Mouse (Mus musculus) neural tube, embryonic 13.5 days (tissue): ENCODE results near the gene Znhit1. TPM values are rescaled to one million over a fixed set of nuclear protein-coding genes. Genes with fewer than 3 reads are reported as not detected.

Experiments used
- ATAC-seq: fragments of 200-750 bp; cut with Nextera tagmentation; 2 replicates; pipeline ENCODE4 v1.8.0; 2017; ENCODE audit warnings: low read depth, mild to moderate bottlenecking, moderate TSS enrichment, moderate library complexity
- H3K27ac ChIP-seq: fragments of 300-500 bp; sonication (generic); replicated peaks from 2 replicates; pipeline ENCODE4 v1.5.1; 2015; ENCODE audit warnings: moderate library complexity, mild to moderate bottlenecking, inconsistent platforms
- H3K27me3 ChIP-seq: fragments of 300-500 bp; sonication (generic); 2 replicates; pipeline ENCODE4 v1.6.1; 2015; ENCODE audit warnings: mild to moderate bottlenecking, inconsistent platforms
- H3K36me3 ChIP-seq: fragments of 300-500 bp; sonication (generic); 2 replicates; pipeline ENCODE4 v1.6.1; 2015; ENCODE audit warnings: mild to moderate bottlenecking, inconsistent platforms
- H3K4me1 ChIP-seq: fragments of 300-500 bp; sonication (generic); replicated peaks from 2 replicates; pipeline ENCODE4 v1.6.1; 2015; ENCODE audit warnings: inconsistent platforms
- H3K4me2 ChIP-seq: fragments of 300-500 bp; sonication (generic); 2 replicates; pipeline ENCODE4 v1.6.1; 2015; ENCODE audit warnings: inconsistent platforms, mild to moderate bottlenecking, moderate library complexity
- H3K4me3 ChIP-seq: fragments of 300-500 bp; sonication (generic); 2 replicates; pipeline ENCODE4 v1.5.1; 2015; ENCODE audit warnings: mild to moderate bottlenecking, inconsistent platforms
- H3K9ac ChIP-seq: fragments of 300-500 bp; sonication (generic); 2 replicates; pipeline ENCODE4 v1.6.1; 2015; ENCODE audit warnings: moderate library complexity, mild to moderate bottlenecking, inconsistent platforms
- H3K9me3 ChIP-seq: fragments of 300-500 bp; sonication (generic); 2 replicates; pipeline ENCODE4 v1.6.1; 2016; ENCODE audit warnings: inconsistent platforms
- WGBS: fragments of 180-500 bp; shearing (Covaris S2); methylation state at CpG from one replicate; pipeline ENCODE4 v1.1.7; 2015; 5-methylcytosine and 5-hydroxymethylcytosine counted together
- polyA plus RNA-seq: library from polyadenylated mRNA; unstranded; fragments of >200 nt; fragmentation: Nextera tagmentation; extraction: Ambion mirVana; gene quantifications from 2 replicates; pipeline ENCODE4 v1.2.1, GENCODE M21; 2015

Gene Znhit1
- polyA plus RNA-seq, 1 experiment from 2014 or later: 110 TPM

- peaks cover 42% of the 10 kb centered on the region for H3K36me3 ChIP-seq
- 3% methylated on average over 10 of the region's 10 CpGs for WGBS
- peak; percentile 74 for ATAC-seq
Observed at GRCm38 (mm10) chr5:136962501-136962900, 25.3 kb downstream of the Znhit1 start.

DNA sequence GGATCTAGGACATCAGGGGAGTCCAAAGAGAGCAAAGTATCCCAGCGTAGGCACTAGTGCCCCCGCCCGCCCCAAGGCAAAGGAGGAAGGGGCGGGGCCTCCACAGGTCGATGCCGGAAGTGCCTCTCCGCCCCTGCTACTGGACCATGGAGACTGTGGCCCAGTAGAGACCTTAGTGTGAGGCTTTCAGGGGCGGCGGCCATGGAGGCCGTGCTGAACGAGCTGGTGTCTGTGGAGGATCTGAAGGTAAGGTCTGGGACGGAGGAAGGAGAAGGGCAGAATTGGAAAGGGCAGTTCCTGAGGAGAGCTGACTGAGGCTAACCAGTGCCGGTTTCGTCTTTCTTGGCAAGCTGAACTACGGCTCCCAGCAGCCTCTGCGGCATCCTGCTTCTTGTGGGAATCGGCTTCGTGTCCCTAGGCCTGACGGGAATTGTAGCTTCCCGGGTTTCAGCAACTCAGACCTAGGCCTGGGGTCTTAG is 25.8 kb downstream of the Znhit1 start:
- peak overlapping the region; percentile 62 for H3K4me3 ChIP-seq
- 0% methylated on average over 20 of the region's 20 CpGs for WGBS
- peak; percentile 94 for ATAC-seq

More at GRCm38 (mm10) chr5:136962501-136962900, 25.3 kb downstream of the Znhit1 start:
- Histone ChIP-seq H3K27me3 (no peaks in the 10 kb centered on the region), H3K4me2 (peak overlapping the region; percentile 82), H3K4me3 (peak overlapping the region; percentile 62), H3K4me1 (peaks cover 38% of the 10 kb centered on the region), H3K9ac (peak overlapping the region; percentile 86), H3K9me3 (no peaks in the 10 kb centered on the region), H3K27ac (peak overlapping the region; percentile 93)

DNA sequence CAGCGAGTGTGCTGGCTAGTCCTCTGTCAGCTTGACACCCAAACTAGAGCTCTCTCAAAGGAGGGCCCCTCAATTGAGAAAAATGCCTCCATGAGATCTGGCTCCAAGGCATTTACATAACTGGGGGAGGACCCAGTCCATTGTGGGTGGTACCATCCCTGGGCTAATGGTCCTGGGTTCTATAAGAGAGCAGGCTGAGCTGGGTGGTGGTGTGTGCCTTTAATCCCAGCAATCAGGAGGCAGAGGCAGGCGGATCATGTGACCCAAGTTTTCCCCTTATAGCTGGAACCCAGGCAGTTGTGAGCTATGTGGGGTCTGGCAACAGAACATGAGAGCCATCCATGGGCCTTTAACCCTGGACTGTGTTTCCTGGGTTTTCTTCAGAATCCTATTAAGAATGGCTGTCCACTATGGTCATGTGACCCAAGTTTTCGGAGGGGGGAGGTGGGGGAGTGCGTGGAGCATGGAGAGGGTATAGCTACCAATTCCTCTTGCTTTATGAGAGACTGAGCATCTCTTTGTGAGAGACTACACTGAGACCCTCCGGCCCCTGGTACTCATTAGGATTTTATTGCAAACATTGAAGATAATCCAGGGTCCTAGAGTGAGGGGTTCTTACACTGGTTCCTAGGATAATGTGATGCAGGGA is 26.4 kb downstream of the Znhit1 start:
- Histone ChIP-seq H3K27ac (peak overlapping the region; percentile 93), H3K36me3 (peaks cover 43% of the 10 kb centered on the region), H3K4me1 (peaks cover 36% of the 10 kb centered on the region), H3K9me3 (no peaks in the 10 kb centered on the region), H3K27me3 (no peaks in the 10 kb centered on the region), H3K9ac (peak overlapping the region; percentile 86), H3K4me2 (peak overlapping the region; percentile 82), H3K4me3 (peak overlapping the region; percentile 62)
- WGBS: 22% methylated on average over 5 of the region's 5 CpGs
- no peak; the same call in 1 of the 2 replicates for ATAC-seq

More for the DNA sequence above, 25.8 kb downstream of the Znhit1 start:
- Histone ChIP-seq H3K4me1 (peaks cover 38% of the 10 kb centered on the region), H3K9me3 (no peaks in the 10 kb centered on the region), H3K27me3 (no peaks in the 10 kb centered on the region), H3K9ac (peak overlapping the region; percentile 86), H3K4me2 (peak overlapping the region; percentile 82), H3K27ac (peak overlapping the region; percentile 93), H3K36me3 (peaks cover 45% of the 10 kb centered on the region)

- no peaks in the 10 kb centered on the region for H3K27me3 ChIP-seq
- peaks cover 31% of the 10 kb centered on the region for H3K36me3 ChIP-seq
- H3K27ac ChIP-seq: no peak overlapping the region
- peaks cover 37% of the 10 kb centered on the region for H3K4me1 ChIP-seq
- 92% methylated on average over 6 of the region's 6 CpGs for WGBS
- H3K9ac ChIP-seq: no peak overlapping the region
- H3K9me3 ChIP-seq: no peaks in the 10 kb centered on the region
- no peak overlapping the region for H3K4me3 ChIP-seq
- H3K4me2 ChIP-seq: no peak overlapping the region
- ATAC-seq: no peak
Observed at GRCm38 (mm10) chr5:136960053-136960452, 27.8 kb downstream of the Znhit1 start.

- ATAC-seq: no peak
- Histone ChIP-seq H3K27me3 (no peaks in the 10 kb centered on the region), H3K4me1 (peaks cover 46% of the 10 kb centered on the region), H3K36me3 (peaks cover 21% of the 10 kb centered on the region), H3K27ac (0 out of 2 replicates have a peak overlapping the region, but pooled peaks have one; percentile 23), H3K4me3 (no peak overlapping the region), H3K9ac (no peak overlapping the region), H3K9me3 (no peaks in the 10 kb centered on the region), H3K4me2 (no peak overlapping the region)
- WGBS: 57% methylated on average over 5 of the region's 5 CpGs
Observed at GRCm38 (mm10) chr5:136958991-136959605, 28.7 kb downstream of the Znhit1 start.

DNA sequence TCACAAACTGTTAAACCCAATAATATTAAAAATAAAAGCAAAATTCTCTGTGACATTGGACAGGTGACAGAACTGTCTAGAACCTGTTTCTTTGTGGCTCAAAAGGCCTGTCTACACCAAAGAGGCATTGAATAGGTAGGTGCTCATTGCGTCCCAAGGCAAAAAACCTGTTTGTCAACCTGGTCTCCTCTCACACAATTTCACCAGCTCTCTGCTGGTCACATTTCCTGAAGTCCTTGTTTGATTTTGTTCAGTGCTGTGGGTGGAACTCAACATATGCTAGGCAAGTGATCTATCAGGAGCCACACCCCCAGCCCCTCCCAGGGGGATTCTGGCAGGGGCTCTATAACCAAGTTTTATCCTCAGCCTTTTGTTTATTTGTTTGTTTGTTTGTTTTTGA is 30.6 kb downstream of the Znhit1 start:
- Histone ChIP-seq H3K36me3 (peaks cover 10% of the 10 kb centered on the region; the same call in 1 of the 2 replicates), H3K4me3 (no peak overlapping the region), H3K9me3 (no peaks in the 10 kb centered on the region), H3K9ac (no peak overlapping the region), H3K27me3 (no peaks in the 10 kb centered on the region), H3K4me1 (peaks cover 44% of the 10 kb centered on the region), H3K4me2 (no peak overlapping the region), H3K27ac (no peak overlapping the region)
- ATAC-seq: no peak
- WGBS: 97% methylated on average over 1 of the region's 1 CpGs

- no peak overlapping the region for H3K27ac ChIP-seq
- peaks cover 10% of the 10 kb centered on the region; the same call in 1 of the 2 replicates for H3K36me3 ChIP-seq
- 85% methylated on average over 4 of the region's 4 CpGs for WGBS
- H3K27me3 ChIP-seq: no peaks in the 10 kb centered on the region
- ATAC-seq: no peak
- no peak overlapping the region for H3K4me3 ChIP-seq
- no peak overlapping the region for H3K4me2 ChIP-seq
- no peak overlapping the region for H3K9ac ChIP-seq
- peaks cover 34% of the 10 kb centered on the region for H3K4me1 ChIP-seq
- H3K9me3 ChIP-seq: no peaks in the 10 kb centered on the region
Observed at GRCm38 (mm10) chr5:136955622-136956021, 32.2 kb downstream of the Znhit1 start.

DNA sequence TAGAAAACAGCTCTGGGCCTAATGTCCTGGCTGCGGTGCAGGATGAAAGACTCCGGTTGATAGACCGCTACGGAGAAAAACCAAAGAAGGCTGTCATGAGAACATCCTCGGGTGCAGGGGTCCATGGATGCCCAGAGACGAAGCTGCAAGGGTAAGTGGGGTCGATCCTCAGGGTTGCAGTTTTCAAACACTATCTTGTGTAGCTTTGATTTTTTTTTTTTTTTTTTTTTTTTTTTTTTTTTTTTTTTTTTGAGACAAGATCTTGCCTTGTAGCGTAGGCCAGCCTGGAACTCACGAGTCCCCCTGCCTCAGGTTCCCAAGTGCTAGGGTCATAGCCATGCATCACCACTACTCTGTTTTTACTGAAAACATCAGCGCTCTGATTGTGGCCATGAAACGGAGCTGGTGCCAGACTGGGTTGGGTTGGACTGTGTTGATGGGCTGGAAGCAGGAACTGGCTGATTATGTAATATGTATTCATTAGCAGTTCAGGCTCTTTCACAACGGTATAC is 34.3 kb downstream of the Znhit1 start:
- Histone ChIP-seq H3K9ac (peak overlapping the region; percentile 83), H3K27me3 (no peaks in the 10 kb centered on the region), H3K4me1 (peaks cover 25% of the 10 kb centered on the region), H3K36me3 (peaks cover 10% of the 10 kb centered on the region; the same call in 1 of the 2 replicates), H3K4me2 (peak overlapping the region; percentile 74), H3K27ac (peak overlapping the region; percentile 74), H3K4me3 (peak overlapping the region; percentile 65), H3K9me3 (no peaks in the 10 kb centered on the region)
- WGBS: 2% methylated on average over 12 of the region's 12 CpGs
- ATAC-seq: peak; percentile 60

GRCm38 (mm10) chr5:136953015-136953414 is 34.8 kb downstream of the Znhit1 start, which contains the start of gene Fis1:
TSS of gene Fis1 (plus strand) at chr5:136953275.
- Histone ChIP-seq H3K4me1 (peaks cover 24% of the 10 kb centered on the region), H3K9ac (peak within 1 kb of the TSS; percentile 83), H3K36me3 (peaks cover 10% of the 10 kb centered on the region; the same call in 1 of the 2 replicates), H3K4me3 (peak within 1 kb of the TSS; percentile 65), H3K4me2 (peak within 1 kb of the TSS; percentile 74), H3K27ac (peak within 1 kb of the TSS; percentile 74), H3K9me3 (no peaks in the 10 kb centered on the region), H3K27me3 (no peaks in the 10 kb centered on the region)
- ATAC-seq: peak; percentile 95
- 0% methylated on average over 23 of the region's 23 CpGs for WGBS

DNA sequence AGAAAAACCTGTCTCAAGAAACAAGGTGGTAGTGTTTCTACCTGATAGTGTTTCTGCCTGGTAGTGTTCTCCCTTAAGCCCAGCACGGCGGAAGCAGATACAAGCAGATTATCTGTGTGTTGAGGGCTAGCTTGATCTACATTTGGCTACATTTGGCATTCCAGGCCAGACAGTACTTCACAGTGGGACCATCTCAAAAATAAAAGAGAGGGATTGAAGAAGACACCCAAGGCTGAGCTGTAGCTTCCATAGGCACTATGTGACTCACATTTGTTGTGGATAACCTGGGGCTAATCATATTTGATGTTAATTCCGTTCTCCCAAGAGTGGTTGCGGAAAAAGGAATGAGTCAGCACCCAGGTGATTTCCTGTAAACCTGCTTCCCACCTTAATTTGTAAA is 35.7 kb downstream of the Znhit1 start:
- Histone ChIP-seq H3K9me3 (no peaks in the 10 kb centered on the region), H3K27me3 (no peaks in the 10 kb centered on the region), H3K36me3 (peaks cover 5% of the 10 kb centered on the region; the same call in 1 of the 2 replicates), H3K27ac (no peak overlapping the region), H3K4me1 (peaks cover 24% of the 10 kb centered on the region), H3K4me2 (peak overlapping the region; percentile 74), H3K4me3 (no peak overlapping the region), H3K9ac (no peak overlapping the region)
- 82% methylated on average over 4 of the region's 4 CpGs for WGBS
- ATAC-seq: no peak

- H3K9ac ChIP-seq: no peak overlapping the region
- no peak for ATAC-seq
- no peak overlapping the region for H3K4me3 ChIP-seq
- H3K4me1 ChIP-seq: peaks cover 20% of the 10 kb centered on the region
- H3K27me3 ChIP-seq: no peaks in the 10 kb centered on the region
- no peak overlapping the region for H3K4me2 ChIP-seq
- no peaks in the 10 kb centered on the region for H3K36me3 ChIP-seq
- WGBS: 93% methylated on average over 6 of the region's 6 CpGs
- no peak overlapping the region for H3K27ac ChIP-seq
- no peaks in the 10 kb centered on the region for H3K9me3 ChIP-seq
Observed at GRCm38 (mm10) chr5:136950521-136950920, 37.3 kb downstream of the Znhit1 start.
